Mouse (Mus musculus) CD8-positive naive resting alpha-beta T cell, adult 2 months (primary cell): ENCODE data around the gene Slc29a4.

ENCODE experiments used
- DNase-seq, 2 experiments: peaks; one replicate each; pipeline ENCODE4 v3.0.0; 2022; ENCODE audit warnings: low read depth in 2 of 2, low spot score in 2 of 2

Slc29a4 gene

DNA sequence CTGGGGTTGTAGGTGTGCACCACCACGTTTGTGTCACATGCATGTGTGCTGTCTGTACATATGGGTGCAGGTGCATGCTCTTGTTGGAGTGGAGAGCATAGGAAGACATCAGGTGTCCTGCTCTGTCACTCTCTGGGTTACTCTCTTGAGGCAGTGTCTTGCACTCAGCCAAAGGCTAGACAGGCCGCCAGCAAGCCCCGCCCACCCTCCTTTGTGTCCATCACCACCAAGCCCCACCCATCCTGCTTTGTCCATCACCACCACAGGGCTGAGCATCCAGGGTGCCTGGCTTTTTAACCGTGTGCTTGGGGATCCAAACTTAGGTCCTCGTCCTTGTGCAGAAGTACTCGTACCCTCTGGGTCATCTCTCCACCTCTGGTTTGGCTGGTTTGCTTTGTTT lies 3.9 kb downstream of the Slc29a4 start:
- DNase-seq: no peak

DNA sequence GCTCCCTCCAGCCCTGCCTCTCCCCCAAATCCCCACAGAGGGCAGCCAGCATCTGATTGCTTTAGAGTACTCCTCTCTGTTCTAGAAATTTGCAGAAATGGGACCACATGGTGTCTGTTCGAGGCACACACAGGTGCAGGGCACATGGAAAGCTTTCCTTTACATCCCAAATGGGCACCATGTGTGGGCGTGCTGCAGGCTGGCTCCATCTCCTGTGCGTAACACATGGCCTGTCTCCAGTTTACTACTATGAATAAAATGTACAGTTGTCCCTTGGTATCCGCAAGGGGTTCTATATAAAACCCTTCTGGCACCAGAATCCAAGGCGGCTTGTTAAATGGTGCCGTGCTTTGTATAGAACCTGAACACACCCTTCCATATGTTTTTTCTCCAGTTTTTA lies 4.6 kb downstream of the Slc29a4 start:
- no peak for DNase-seq

DNA sequence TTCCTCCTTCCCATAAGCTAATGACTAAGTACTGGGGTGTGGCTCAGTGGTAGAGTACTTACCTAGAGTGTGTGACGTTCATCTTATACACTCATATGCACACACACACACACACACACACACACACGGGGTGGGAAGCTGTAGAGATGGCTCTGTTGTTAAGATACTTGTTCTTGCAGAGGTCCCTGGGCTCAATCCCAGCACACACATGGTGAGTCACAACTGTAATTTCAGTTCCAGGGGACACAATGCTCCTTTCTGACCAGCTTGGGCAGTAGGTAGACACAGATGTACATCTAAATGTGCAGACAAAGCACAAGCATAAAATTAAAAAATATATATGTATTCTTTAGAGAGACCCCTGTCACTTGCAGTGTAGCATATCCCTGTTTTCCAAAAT lies 5.4 kb downstream of the Slc29a4 start:
- no peak for DNase-seq

DNA sequence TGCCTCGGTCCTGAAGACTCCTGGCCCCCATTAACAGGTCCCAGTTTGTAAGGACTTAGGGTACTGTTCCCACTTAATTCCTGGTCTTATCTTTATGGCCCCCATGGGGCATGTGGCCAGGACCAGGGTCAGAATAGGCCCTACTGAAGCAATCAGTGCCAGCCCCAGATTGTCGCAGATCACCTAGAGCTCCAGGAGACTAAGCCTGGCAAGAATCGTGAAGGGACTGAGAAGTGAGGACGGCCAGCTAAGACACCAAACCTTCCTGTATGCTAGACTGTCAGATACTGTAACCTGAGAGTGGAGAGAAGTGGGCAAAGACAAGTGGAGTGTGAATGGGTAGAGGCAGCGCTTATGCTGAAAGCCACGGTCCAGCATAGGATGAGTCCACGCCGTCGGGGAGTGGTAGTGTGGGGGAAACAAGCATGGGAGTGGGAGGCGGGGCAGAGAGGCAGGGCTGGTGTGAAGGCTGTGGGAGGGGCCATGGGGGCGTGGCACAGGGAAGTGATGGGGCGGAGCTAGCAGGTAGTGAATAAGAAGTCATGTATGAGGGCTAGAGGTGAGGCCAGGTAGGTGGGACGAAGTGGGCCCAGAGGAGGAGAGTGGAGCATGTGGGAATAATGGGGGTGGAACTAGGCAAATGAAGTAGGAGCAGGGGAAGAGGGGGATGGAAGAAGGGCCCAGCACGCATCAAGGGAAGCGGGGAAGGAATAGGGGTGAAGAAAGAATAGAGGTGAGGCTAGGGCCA lies 8.7 kb downstream of the Slc29a4 start:
- no peak for DNase-seq

DNA sequence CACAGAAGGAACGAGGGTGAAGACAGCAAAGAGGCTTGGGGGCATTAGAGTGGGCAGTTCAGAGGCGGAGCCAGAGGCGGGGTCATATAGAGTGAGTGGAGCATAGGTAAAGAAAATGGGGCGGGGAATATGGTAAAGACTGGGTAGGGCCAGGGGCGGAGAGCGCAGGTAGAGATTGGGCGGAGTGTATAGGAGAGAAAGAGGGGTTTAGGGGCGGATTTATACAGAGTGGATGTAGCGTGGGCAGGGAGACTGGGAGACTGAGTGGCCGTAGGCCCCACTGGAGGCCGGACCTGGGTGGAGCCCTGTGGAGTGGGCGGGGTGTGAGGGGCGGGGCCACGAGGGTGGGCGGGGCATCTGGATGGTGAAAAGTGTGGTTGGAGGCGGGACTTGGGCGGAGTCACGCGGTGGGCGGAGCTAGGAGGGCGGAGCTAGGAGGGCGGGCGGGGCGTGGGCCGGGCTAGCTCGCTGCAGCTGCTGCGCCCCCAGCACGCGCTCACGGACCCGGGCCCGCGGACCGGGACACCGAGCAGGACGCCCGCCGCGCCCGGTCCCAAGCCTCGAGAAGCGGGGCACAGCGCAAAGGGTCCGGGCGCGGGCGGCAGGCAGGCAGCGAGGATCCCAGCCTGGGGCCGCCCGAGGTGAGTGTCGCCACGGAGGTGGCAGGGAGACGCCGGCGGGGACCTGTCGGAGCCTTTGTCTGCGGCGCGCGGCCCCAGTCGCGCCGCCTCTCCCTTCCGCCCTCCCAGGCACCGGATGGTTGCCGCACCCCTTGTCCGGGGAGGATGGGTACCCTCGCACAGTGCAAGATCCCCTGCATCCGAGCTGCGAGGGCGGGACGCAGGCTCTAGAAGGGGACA lies 9.6 kb downstream of the Slc29a4 start:
- DNase-seq: no peak

DNA sequence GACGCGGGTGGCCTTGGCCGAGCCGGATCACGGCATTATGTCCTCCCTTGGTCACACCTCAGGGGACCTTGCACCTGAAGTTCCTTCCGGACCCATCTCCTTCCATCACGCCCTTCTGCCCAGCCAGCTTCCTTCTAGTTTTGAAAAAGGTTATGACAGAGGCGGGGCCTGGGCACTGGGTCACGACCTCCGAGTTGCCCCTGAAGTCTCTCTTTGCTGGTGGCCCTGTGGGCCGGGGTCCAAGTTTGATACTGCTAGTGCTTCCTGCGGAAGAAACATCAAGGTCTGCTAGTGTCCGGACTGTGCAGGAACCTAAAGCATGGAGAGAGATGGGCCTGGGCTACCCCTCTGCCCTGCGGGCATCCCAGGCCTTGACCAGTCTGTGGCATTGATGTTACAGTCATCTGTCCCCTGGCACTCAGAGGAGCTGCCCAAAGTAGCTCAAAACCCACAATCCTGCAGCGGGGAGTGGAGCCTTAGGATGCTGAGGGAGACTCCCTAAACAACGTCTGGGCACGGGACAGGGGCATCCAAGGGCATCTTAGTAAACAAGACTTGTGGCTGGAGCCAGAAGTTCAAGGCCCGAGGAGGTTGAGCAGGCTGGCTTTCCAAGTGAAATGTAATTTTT lies 10.3 kb downstream of the Slc29a4 start:
- no peak for DNase-seq

DNA sequence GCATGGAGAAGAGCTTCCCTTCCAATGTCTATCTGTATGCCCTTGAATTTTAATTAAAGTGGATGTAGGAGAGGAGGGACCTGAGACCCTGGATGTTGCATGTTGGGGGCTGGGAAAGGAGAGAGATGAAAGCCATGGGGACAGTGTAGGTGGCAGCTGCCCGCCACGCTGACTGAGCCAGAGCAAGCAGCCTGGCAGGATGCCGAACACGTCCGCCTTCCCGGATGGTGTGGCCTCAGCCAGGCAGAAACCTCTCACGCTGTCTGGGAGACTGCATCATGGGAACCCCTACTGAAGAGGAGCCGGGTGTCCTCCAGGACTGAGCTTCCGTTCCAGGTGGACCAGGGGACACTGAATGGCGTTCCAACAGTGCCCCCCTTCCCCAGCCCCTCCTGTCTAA lies 11.3 kb downstream of the Slc29a4 start:
- no peak for DNase-seq

DNA sequence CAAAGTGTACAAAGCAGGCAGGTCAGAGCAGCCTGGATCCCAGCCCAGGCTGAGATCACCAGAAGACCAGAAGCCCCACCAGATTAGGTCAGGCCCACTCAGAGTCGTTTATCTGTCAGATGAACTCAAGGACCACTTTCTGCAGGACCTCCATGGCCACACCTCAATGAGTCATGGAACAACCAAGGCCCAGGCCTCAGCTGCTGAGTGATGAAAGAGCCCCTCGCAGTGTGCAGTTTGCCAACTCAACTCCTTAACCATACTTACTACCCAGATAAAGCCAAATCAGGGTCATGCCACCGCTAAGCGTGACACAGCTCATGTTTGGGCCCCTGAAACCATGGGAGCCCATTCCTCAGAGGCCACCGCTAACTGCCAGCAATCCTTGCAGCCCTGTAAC lies 15.4 kb downstream of the Slc29a4 start:
- DNase-seq: no peak

DNA sequence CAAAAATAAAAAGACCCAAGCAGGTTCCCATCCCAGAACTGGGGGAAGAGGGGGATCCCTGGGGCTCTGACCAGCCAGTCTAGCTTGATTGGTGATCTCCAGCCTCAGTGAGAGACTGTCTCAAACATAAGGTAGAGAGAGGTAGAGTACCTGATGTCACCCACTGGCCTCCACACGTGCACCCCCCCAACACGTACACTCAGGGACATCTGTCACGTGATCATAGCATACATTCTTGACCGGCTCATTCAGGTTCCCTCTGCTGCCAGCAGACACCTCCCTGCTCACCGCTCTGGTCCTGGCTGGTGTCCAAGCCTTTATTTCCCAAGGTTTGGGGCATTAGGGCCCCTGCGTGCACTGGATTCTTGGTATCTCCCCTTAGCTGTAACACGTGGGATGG lies 17.1 kb downstream of the Slc29a4 start:
- DNase-seq: no peak

DNA sequence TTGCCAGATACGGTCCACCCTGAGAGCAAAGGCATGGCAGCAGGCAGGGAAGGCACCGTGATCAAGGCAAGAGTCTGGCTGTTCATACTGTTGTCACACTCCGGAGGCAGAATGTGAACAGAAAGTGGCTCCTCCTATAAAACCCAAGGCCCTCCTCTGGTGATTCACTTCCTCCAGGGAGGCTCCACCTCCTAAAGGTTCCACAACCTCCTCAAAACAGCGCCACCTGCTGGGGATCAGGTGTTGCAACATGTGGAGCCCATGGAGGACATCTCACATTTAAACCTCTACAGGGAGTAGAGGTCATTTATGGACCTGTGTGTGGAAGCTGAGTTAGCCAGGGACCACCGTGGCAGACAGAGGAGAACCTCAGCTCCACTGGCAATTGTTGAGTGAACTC lies 20.1 kb downstream of the Slc29a4 start:
- no peak for DNase-seq

DNA sequence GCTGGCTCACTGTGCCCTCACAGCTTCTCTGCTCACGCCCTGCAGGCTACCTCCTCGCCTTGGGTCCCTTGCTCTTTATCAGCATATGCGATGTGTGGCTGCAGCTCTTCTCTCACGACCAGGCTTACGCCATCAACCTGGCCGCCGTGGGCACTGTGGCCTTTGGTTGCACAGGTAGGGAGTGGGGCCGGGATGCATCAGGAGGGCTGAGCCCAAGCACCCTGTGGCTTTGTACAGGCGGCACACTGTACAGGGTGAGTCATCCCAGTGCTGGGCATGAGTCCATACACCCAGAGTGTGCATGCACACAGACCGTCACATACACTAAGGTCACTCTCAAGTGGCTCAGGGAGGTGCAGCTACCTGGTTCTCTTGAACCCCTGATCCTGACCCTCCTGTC lies 21.7 kb downstream of the Slc29a4 start:
- no peak for DNase-seq

DNA sequence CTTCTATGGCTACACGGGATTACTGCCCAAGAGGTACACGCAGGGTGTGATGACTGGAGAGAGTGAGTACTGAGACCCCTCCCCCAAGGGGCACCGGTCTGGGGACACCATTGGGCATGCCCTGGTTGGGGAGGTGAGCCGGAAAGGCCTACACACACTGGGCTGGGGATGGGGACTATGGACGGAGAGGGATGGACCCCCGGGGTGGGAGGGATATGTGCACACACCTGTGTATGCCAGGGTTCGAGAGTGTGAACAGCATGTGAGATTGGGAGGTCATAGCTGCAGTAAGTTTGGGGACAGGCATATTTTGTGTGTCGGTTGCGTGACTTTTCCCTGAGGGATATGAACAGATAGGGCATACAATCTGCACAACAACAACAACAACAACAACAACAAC lies 22.7 kb downstream of the Slc29a4 start:
- no peak for DNase-seq

DNA sequence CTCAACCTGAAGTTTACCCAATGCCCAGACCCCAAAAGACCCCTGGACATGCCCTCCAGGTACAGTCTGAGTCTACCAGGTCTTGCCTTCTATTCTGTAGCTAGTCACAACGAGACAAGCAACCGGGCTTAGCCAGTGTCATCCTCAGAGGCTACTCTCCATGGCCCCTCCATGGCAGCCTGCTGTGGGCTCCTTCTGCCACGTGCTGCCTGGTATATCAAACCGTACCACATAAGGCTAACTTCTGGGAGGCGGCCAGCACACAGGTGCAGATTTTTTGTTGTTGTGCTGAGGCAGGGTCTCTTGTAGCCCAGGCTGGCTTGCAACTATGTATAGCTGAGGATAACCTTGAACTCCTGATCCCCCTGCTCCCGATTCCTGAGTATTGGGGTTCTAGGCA lies 23.7 kb downstream of the Slc29a4 start:
- no peak for DNase-seq

DNA sequence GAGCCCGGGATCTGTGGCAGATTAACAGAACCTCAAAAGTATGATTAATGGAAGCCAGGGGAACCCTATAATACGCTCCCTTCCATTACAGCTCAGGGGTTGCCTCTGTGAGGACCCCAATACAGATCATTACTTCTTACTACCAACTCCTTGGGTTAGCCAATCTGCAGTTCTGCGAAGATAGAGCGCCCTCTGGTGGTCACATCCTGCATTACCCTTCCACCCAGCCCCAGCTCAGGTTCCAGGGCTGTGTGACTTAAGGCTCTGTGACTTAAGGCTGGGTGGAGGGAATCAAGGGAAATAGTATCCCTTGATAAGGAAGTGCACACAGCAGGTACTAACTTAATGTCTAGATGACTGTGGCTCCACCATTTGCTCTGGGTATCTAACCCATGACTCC lies 25.7 kb downstream of the Slc29a4 start:
- peak; percentile 69 to 76 for DNase-seq

DNA sequence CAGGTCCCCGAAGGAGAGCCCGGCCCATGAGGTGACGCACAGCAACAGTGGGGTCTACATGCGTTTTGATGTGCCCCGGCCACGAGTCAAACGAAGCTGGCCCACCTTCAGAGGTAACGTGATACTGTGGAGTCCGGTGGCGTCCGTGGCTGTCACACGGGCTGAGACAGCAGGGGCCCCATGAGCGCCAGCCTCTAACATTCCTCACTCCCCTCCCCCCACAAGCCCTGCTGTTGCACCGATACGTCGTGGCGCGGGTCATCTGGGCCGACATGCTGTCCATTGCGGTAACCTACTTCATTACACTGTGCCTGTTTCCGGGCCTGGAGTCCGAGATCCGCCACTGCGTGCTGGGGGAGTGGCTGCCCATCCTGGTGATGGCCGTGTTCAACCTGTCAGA lies 26.2 kb downstream of the Slc29a4 start:
- DNase-seq: no peak

DNA sequence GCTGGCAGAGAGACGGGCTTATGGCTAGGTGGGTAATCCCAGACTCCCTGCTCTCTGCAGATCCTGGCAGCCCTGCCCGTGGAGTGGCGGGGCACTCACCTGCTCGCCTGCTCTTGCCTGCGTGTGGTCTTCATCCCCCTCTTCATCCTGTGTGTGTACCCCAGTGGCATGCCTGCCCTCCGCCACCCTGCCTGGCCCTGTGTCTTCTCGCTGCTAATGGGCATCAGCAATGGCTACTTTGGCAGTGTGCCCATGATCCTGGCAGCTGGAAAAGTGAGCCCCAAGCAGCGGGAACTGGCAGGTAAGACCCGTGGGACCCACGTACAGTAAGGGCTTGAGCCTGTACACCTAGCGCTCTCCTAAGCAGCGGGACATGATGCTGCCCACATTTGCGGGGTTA lies 27.6 kb downstream of the Slc29a4 start:
- no peak for DNase-seq

DNA sequence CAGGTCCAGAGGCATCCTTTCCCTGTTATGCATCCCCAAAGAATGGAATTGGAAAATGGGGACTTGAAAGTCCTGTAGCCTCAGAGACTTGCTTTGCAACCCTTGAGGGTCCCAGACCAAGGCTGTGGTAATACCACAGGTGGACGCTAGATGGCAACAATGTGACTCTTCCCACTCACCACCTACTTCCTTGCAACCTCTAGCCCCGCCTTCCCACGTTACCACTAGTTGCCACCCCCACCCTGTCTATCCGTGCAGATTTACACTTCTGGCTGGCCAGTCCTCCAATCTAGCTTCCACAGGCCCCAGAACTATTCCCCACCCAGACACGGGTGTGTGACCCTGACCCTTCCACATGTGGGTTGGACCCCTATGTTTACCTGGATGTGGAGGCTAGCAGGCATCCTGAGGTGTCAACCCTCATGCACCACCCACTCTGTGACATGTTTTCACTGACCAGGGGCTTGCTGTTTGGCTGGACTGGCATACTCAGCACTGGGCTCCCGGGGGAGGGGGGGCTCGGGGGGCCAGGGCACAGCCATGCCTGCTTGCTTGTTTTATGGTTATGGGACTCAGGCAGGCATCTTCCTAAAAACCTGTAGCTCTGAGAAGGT lies 31.3 kb downstream of the Slc29a4 start:
- DNase-seq: peak; percentile 46 to 52

DNA sequence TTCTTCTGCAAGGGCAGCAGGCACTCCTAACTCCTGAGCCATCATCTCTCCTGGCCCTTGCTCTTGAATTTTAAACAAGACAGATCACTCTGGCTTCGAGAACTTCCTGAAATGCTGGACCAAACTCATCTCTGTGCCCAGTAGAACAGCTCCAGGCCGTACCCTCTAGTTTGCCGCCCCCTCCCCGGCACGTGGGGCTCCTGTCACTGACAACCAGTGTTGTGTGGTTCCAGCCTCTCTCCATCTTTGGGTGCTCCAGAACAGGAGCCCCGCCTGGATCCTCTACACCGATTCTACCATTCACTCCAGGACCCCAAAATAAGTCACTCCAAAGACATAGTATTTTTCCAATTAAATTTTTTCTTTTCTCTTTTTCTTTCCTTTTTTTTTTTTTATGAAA lies 32.0 kb downstream of the Slc29a4 start:
- DNase-seq: no peak

DNA sequence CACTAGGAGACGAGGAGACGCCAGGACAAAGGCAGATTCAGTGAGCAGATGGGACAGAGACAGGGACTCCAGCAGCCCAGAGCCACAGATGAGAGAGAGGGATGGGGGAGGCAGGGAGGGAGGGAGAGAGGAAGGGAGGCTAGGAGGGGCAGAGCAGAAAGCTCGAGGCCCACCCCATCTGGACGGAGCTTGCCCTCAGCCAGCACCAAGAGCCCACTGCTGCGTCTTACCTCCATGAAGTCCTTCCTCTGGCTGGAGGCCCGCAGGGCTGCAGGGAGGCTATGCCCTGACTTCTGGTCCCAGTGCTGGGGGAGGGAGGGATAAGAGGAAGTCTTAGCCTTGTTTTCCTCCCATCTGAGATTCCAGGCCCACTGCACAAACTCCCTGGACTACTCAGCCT lies 34.4 kb downstream of the Slc29a4 start:
- no peak for DNase-seq

DNA sequence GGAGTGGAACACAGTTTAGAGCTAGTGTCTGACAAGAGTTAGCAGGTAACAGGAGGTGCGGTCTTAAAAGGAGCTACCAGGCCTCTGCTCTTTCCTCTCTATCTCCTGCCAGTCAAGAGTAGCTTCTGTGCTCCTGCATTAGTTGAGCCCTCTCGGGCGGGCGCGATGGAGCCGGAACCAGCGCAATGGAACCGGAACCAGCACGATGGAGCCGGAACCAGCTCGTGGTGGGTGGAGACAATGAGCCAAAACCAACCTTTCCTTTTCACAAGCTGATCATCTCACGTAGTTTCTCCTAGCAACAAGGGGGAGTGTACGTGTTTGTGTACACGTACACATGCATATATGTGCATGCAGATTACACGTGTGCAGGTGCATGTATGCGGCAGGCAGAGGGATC lies 36.0 kb downstream of the Slc29a4 start:
- no peak for DNase-seq

DNA sequence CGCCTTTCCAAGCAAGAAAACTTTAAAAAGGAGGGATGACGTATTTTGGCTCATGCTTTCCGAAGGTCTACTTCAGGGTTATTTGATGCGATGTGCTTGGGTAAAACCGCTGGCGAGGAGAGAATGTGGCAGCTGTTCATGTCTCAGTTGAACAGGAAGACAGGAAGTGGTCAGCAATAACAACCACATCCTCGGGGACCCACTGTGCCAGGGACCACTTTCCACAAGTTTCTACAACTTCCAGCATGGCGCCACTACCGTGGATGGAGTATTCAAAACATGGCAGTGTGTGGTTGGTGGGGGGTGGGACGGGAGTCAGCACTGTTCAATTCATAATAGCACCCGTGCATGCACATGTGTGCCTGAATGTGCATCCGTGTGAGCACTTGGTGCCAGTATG lies 38.0 kb downstream of the Slc29a4 start:
- DNase-seq: no peak

DNA sequence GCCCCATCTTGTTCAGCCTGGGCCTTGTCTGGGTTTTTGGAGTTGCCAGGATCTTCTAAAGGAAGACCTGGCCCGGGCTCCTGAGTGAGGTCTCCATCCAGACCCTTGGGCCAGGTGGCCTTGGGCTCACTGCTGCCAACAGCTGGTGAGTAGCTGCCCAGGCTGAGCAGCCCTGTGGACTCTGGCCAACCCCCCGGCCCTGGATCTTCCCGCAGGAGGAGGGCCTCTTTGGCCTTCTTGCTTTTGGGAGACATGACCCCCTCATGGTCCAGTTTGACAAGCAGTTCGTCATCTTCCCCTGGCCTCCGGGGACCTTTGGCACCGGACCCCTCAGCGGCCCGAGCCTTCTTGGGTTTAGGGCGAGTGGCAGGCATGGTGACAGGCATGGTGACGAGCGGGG lies 39.6 kb downstream of the Slc29a4 start:
- DNase-seq: no peak
